Mouse (Mus musculus) bone marrow, adult 2 months (tissue): ENCODE data around the gene Naa80. TPM values are rescaled to one million over a fixed set of nuclear protein-coding genes. Genes with fewer than 3 reads are reported as not detected.
A peak's percentile ranks its signal among the peaks of the same experiment; 100 is the strongest.

Source experiments
- H3K27ac ChIP-seq: fragments of 200-500 bp; 2 replicates; pipeline ENCODE4 v1.5.1; 2012; ENCODE audit warnings: low read depth, mild to moderate bottlenecking, control low read depth, inconsistent platforms, low read length; ENCODE audit not compliant: control insufficient read depth, poor library complexity, insufficient read depth
- H3K4me1 ChIP-seq: fragments of 200-500 bp; 2 replicates; pipeline ENCODE4 v1.6.1; 2011; ENCODE audit warnings: low read length; ENCODE audit not compliant: control insufficient read depth, insufficient read depth
- H3K4me3 ChIP-seq: fragments of 200-500 bp; replicated peaks from 2 replicates; pipeline ENCODE3; 2011; ENCODE audit warnings: mild to moderate bottlenecking, low read depth, low read length, control low read depth; ENCODE audit not compliant: control insufficient read depth
- CTCF ChIP-seq: fragments of 200-500 bp; IDR thresholded peaks from 2 replicates; pipeline ENCODE4 v1.5.1; 2011; ENCODE audit warnings: low read length, control low read depth; ENCODE audit not compliant: control insufficient read depth, insufficient read depth
- POLR2A ChIP-seq: fragments of 200-500 bp; IDR thresholded peaks from 2 replicates; pipeline ENCODE4 v1.6.1; 2011; ENCODE audit warnings: low read depth, mild to moderate bottlenecking, control low read depth, low read length, borderline replicate concordance; ENCODE audit not compliant: control insufficient read depth
- WGBS: fragments of 180-500 bp; shearing (Covaris S2); methylation state at CpG from one replicate; pipeline ENCODE4 v1.1.7; 2018; 5-methylcytosine and 5-hydroxymethylcytosine counted together
- polyA plus RNA-seq: library from polyadenylated mRNA; stranded (reverse); fragments of >200 nt; gene quantifications from 2 replicates; pipeline ENCODE4 v1.2.4, GENCODE M21; 2011; ENCODE audit warnings: low replicate concordance; ENCODE audit not compliant: missing spikeins, insufficient read depth, insufficient read length

Naa80 gene
- polyA plus RNA-seq, 1 experiment = 34.9 TPM

- TF ChIP-seq CTCF (peak; percentile 17; the same call in 1 of the 2 replicates), POLR2A (peak; percentile 58; the same call in 1 of the 2 replicates)
- H3K27ac ChIP-seq = peak within 1 kb of the TSS; percentile 35
- WGBS = under 1% methylated on average over 46 of the region's 46 CpGs
- H3K4me1 ChIP-seq = peaks cover under 1% of the 10 kb centered on the region; the same call in 1 of the 2 replicates
- H3K4me3 ChIP-seq = peak within 1 kb of the TSS; percentile 87
Observed at GRCm38 (mm10) chr9:107541474-107542351, 37.0 kb upstream of the Naa80 start, which contains the start of the genes Cyb561d2 and Nprl2. Gene Cyb561d2 (minus strand): TSS chr9:107542193. Gene Nprl2 (plus strand): TSS chr9:107542226.

- H3K27ac ChIP-seq = peak overlapping the region; percentile 7; the same call in 1 of the 2 replicates
- H3K4me3 ChIP-seq = peak overlapping the region; percentile 87
- peaks cover 3% of the 10 kb centered on the region; the same call in 1 of the 2 replicates for H3K4me1 ChIP-seq
- no peak for TF ChIP-seq POLR2A
- no peak for TF ChIP-seq CTCF
- 0% methylated on average over 11 of the region's 11 CpGs for WGBS
Observed at GRCm38 (mm10) chr9:107542352-107542686, 36.4 kb upstream of the Naa80 start.

GRCm38 (mm10) chr9:107542721-107543120 lies 36.0 kb upstream of the Naa80 start:
- no peak for TF ChIP-seq CTCF
- TF ChIP-seq POLR2A = no peak
- Histone ChIP-seq H3K4me1 (peaks cover 3% of the 10 kb centered on the region; the same call in 1 of the 2 replicates), H3K4me3 (no peak overlapping the region), H3K27ac (no peak overlapping the region)
- WGBS = 64% methylated on average over 8 of the region's 8 CpGs

- TF ChIP-seq CTCF (no peak), POLR2A (no peak)
- Histone ChIP-seq H3K4me1 (peaks cover 3% of the 10 kb centered on the region; the same call in 1 of the 2 replicates), H3K27ac (no peak overlapping the region), H3K4me3 (no peak overlapping the region)
- WGBS = 88% methylated on average over 11 of the region's 11 CpGs
Observed at GRCm38 (mm10) chr9:107543299-107543698, 35.4 kb upstream of the Naa80 start.

- peaks cover 3% of the 10 kb centered on the region; the same call in 1 of the 2 replicates for H3K4me1 ChIP-seq
- H3K4me3 ChIP-seq = no peak overlapping the region
- TF ChIP-seq CTCF = no peak
- no peak for TF ChIP-seq POLR2A
- 96% methylated on average over 17 of the region's 17 CpGs for WGBS
- H3K27ac ChIP-seq = no peak overlapping the region
Observed at GRCm38 (mm10) chr9:107544196-107544700, 34.4 kb upstream of the Naa80 start.

GRCm38 (mm10) chr9:107544729-107545128 lies 34.0 kb upstream of the Naa80 start:
- no peak overlapping the region for H3K4me3 ChIP-seq
- peaks cover 3% of the 10 kb centered on the region; the same call in 1 of the 2 replicates for H3K4me1 ChIP-seq
- no peak overlapping the region for H3K27ac ChIP-seq
- 91% methylated on average over 12 of the region's 12 CpGs for WGBS
- no peak for TF ChIP-seq CTCF
- no peak for TF ChIP-seq POLR2A

- WGBS = 83% methylated on average over 10 of the region's 10 CpGs
- no peak overlapping the region for H3K27ac ChIP-seq
- TF ChIP-seq CTCF = 0 out of 2 replicates have a peak, but pooled peaks have one; percentile 9
- no peak for TF ChIP-seq POLR2A
- H3K4me3 ChIP-seq = no peak overlapping the region
- H3K4me1 ChIP-seq = peaks cover 3% of the 10 kb centered on the region; the same call in 1 of the 2 replicates
Observed at GRCm38 (mm10) chr9:107545199-107545598, 33.5 kb upstream of the Naa80 start.

GRCm38 (mm10) chr9:107545602-107546001 lies 33.1 kb upstream of the Naa80 start:
- TF ChIP-seq CTCF (peak; percentile 92), POLR2A (no peak)
- H3K27ac ChIP-seq = no peak overlapping the region
- H3K4me1 ChIP-seq = peaks cover 4% of the 10 kb centered on the region; the same call in 1 of the 2 replicates
- H3K4me3 ChIP-seq = no peak overlapping the region
- WGBS = 19% methylated on average over 3 of the region's 3 CpGs
